Mouse (Mus musculus) limb, embryonic 12.5 days (tissue): ENCODE results near the gene Arfip1. TPM values are rescaled to one million over a fixed set of nuclear protein-coding genes. Genes with fewer than 3 reads are reported as not detected.

Experiments used
- ATAC-seq: fragments of 200-750 bp; cut with Nextera tagmentation; 2 replicates; pipeline ENCODE4 v1.8.0; 2017; ENCODE audit warnings: low read depth, moderate TSS enrichment; ENCODE audit not compliant: insufficient number of reproducible peaks, insufficient read depth, low FRiP score, low TSS enrichment
- H3K27ac ChIP-seq: fragments of 300-500 bp; sonication (generic); 2 replicates; pipeline ENCODE4 v1.5.1; 2016; ENCODE audit warnings: mild to moderate bottlenecking, moderate library complexity
- H3K27me3 ChIP-seq: fragments of 300-500 bp; sonication (generic); 2 replicates; pipeline ENCODE4 v1.6.1; 2016; ENCODE audit warnings: mild to moderate bottlenecking, moderate library complexity
- H3K36me3 ChIP-seq: fragments of 300-500 bp; sonication (generic); 2 replicates; pipeline ENCODE4 v1.6.1; 2016; ENCODE audit warnings: mild to moderate bottlenecking, moderate library complexity
- H3K4me1 ChIP-seq: fragments of 300-500 bp; sonication (generic); replicated peaks from 2 replicates; pipeline ENCODE4 v1.6.1; 2016
- H3K4me2 ChIP-seq: fragments of 300-500 bp; sonication (generic); 2 replicates; pipeline ENCODE4 v1.6.1; 2016; ENCODE audit warnings: mild to moderate bottlenecking, moderate library complexity
- H3K4me3 ChIP-seq: fragments of 300-500 bp; sonication (generic); replicated peaks from 2 replicates; pipeline ENCODE4 v1.5.1; 2016; ENCODE audit warnings: mild to moderate bottlenecking
- H3K9ac ChIP-seq: fragments of 300-500 bp; sonication (generic); replicated peaks from 2 replicates; pipeline ENCODE4 v1.6.1; 2016; ENCODE audit warnings: mild to moderate bottlenecking, moderate library complexity
- H3K9me3 ChIP-seq: fragments of 300-500 bp; sonication (generic); 2 replicates; pipeline ENCODE4 v1.6.1; 2016; ENCODE audit warnings: mild to moderate bottlenecking, moderate library complexity
- WGBS: fragments of 180-500 bp; shearing (Covaris S2); methylation state at CpG from one replicate; pipeline ENCODE4 v1.1.7; 2016; 5-methylcytosine and 5-hydroxymethylcytosine counted together
- polyA plus RNA-seq: library from polyadenylated mRNA; unstranded; fragments of >200 nt; fragmentation: Nextera tagmentation; extraction: Ambion mirVana; gene quantifications from 2 replicates; pipeline ENCODE4 v1.2.1, GENCODE M21; 2016

Arfip1 gene
- polyA plus RNA-seq, 1 experiment from 2014 or later, result 35.5 TPM

DNA sequence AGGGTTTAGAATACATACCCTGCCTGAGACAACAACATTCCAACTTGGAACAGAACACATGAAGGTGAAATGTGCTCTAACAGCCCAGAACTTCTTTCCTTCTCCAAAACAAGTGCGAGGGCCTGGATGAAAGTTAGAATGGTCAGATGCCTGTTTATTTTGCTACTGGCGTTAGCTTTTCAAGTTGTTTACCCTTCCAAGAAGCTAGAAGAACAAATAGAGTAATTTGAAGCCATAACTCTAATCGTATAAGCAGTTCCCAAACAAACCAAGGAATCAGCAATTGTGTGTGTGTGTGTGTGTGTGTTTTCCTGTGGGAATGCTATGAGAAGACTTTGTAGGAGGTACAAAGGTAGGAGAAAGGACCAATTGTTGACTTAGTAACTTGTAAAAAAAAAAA is 97.5 kb downstream of the Arfip1 start:
- Histone ChIP-seq H3K4me1 (peaks cover 19% of the 10 kb centered on the region; the same call in 1 of the 2 replicates), H3K4me2 (no peak overlapping the region), H3K9ac (no peak overlapping the region), H3K27me3 (peaks cover 35% of the 10 kb centered on the region), H3K36me3 (no peaks in the 10 kb centered on the region), H3K9me3 (no peaks in the 10 kb centered on the region), H3K4me3 (no peak overlapping the region), H3K27ac (peak overlapping the region; percentile 50; the same call in 1 of the 2 replicates)
- WGBS, result 41% methylated on average over 3 of the region's 3 CpGs
- no peak for ATAC-seq

DNA sequence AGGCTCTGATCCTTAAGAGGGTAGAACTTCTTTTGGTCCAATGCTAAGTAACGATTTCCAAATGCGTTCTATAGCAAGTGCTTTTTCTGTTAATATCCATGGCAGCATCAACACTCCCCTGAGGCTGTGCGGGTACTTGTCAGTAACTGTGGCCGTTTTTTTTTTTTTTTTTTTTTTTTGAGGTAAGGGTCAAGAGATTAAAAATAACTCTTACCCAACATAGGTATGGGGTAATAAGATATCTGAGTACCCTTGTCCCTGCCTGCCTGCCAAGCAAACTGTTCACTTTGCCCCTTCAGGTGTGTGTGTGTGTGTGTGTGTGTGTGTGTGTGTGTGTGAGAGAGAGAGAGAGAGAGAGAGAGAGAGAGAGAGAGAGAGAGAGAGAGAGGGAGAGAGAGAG is 98.1 kb downstream of the Arfip1 start:
- no peaks in the 10 kb centered on the region for H3K9me3 ChIP-seq
- 71% methylated on average over 4 of the region's 4 CpGs for WGBS
- H3K36me3 ChIP-seq, result no peaks in the 10 kb centered on the region
- no peak overlapping the region for H3K4me3 ChIP-seq
- no peak overlapping the region for H3K27ac ChIP-seq
- H3K4me2 ChIP-seq, result no peak overlapping the region
- peaks cover 25% of the 10 kb centered on the region for H3K4me1 ChIP-seq
- H3K9ac ChIP-seq, result no peak overlapping the region
- no peak for ATAC-seq
- peaks cover 41% of the 10 kb centered on the region for H3K27me3 ChIP-seq

DNA sequence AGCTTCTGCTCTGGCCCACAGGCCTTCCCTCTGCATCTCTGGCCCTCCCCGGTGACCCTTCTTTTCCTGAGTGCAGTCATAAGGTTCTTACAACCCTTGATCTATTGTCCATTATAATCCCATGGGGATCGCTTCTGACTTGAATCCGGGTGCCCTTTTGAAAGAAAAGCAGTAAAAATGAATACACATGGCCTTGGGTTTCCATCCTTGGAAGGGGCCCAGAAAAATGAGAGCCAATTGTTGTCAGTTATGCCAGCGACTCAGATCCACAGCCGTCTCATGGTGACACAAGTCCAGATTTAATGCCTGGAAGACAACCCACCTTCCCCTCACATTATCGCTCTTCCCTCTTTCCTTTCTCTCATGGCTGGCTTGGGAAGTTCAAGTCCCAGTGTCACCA is 100.3 kb downstream of the Arfip1 start:
- Histone ChIP-seq H3K27me3 (peaks cover 63% of the 10 kb centered on the region), H3K4me1 (peaks cover 27% of the 10 kb centered on the region)

DNA sequence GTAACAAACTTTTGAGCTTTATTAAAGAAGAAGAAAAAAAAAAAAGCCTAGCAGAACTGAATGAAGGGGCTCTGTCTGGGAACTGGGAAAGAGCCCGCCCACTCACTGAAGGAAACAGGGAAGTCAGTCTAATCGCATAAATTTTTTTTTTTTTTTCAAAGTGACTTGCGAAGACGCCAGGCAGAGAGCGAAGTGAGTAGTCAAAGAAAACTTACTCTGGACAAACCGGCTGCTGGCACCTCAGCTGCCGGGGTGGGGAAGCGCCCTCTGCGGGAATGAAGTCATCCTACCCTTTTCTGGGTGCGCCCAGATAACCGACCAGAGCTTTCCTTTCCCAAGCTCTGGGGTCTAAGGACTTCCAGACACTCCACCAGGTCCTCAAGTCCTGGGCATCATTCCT is 101.3 kb downstream of the Arfip1 start:
- Histone ChIP-seq H3K9ac (no peak overlapping the region), H3K27me3 (peaks cover 68% of the 10 kb centered on the region), H3K36me3 (no peaks in the 10 kb centered on the region), H3K4me1 (peaks cover 26% of the 10 kb centered on the region), H3K4me2 (peak overlapping the region; percentile 98), H3K9me3 (no peaks in the 10 kb centered on the region), H3K4me3 (peak overlapping the region; percentile 65), H3K27ac (no peak overlapping the region)
- ATAC-seq, result no peak
- WGBS, result 3% methylated on average over 11 of the region's 11 CpGs

More for the DNA sequence above, 100.3 kb downstream of the Arfip1 start:
- Histone ChIP-seq H3K36me3 (no peaks in the 10 kb centered on the region), H3K4me2 (no peak overlapping the region), H3K9me3 (no peaks in the 10 kb centered on the region), H3K9ac (no peak overlapping the region), H3K4me3 (no peak overlapping the region), H3K27ac (no peak overlapping the region)
- ATAC-seq, result no peak
- 70% methylated on average over 6 of the region's 6 CpGs for WGBS

DNA sequence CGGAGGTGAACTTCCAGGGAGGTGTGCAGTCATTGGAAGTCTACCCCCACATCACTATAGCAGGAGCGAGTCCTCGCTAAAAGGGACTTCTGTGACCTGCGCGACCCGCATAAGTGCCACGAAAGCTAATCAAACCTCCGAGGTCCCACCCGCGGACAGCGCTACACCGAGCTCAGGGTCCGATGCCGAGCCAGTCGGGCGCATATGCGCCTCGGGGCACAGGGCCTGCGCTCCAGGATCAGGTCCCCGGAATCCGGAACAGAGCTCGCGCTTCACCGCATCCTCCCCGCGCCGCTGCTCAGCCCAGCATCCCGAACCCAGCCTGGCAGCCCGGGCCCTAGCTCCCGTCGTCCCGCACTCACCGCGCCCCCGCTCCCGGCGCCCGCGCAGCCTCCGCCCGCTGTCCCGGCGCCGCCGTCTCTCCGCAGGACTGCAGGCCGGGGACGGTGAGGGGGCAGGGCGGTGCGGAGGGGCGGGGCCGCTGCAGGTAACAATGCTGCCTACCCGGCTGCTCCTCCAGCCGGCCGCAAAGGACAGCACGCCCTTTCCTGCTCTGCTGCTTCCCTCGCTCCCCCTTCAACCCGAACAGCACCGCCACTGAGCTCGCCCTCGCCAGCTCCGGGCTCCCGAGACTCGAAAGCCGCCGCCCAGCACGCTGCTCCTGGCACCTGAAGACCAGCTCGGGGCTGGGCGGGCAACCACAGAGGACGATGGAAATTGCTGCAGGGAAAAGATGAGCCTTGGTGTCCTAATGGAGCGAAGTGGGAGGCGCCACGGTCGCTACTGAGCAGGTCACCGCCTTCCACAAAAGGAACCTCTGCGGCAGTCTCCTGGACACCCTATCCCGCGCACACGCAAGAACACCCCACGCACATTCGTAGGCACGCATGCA is 102.2 kb downstream of the Arfip1 start, which contains the start of gene Fhdc1:
Gene Fhdc1, minus strand, starts transcription at position 424 of the 892 bp plus-strand sequence.
- peak; percentile 69 for ATAC-seq
- Histone ChIP-seq H3K27me3 (peaks cover 74% of the 10 kb centered on the region), H3K36me3 (no peaks in the 10 kb centered on the region), H3K9ac (peak within 1 kb of the TSS; percentile 66), H3K4me2 (peak within 1 kb of the TSS; percentile 98), H3K27ac (peak within 1 kb of the TSS; percentile 29; the same call in 1 of the 2 replicates), H3K4me3 (peak within 1 kb of the TSS; percentile 65), H3K9me3 (no peaks in the 10 kb centered on the region), H3K4me1 (peaks cover 21% of the 10 kb centered on the region)
- WGBS, result under 1% methylated on average over 82 of the region's 82 CpGs

DNA sequence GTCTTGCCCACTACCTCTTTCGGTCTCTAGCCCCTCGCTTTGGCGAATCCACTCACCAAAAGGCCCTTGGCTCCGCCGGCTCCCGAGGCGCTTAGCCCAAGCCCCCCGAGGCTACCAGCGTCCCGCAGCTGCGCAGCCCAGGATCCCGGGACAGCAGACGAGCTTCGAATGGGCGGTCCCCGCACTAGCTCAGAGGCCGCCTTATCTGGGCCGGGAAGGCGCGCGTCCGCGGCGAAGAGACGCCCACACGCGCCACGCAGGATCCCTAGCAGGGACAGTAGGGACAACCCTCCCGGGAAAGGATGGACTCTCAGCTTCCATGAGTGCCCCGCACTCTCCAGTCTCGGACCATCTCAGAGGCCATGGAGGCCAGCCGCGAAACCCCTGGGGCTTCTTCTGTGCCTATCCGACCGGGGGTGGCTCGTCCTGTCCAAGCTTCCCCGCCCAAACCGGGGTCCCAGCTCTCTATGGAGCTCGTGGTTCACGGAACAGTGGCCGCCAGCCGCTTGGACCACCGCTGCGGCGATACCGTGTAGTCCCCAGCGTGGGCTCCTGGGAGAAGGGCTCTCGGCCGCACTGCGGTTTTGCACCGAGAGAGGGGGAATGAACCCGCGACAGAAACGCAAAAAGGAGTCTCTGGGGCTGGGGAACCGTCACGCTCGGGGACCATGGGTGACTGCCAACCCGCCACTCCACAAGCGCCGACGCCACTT is 103.0 kb downstream of the Arfip1 start:
- WGBS, result under 1% methylated on average over 61 of the region's 61 CpGs
- Histone ChIP-seq H3K4me1 (peaks cover 23% of the 10 kb centered on the region), H3K27ac (no peak overlapping the region), H3K9me3 (no peaks in the 10 kb centered on the region), H3K27me3 (peaks cover 78% of the 10 kb centered on the region), H3K36me3 (no peaks in the 10 kb centered on the region), H3K4me3 (peak overlapping the region; percentile 65), H3K4me2 (peak overlapping the region; percentile 98), H3K9ac (peak overlapping the region; percentile 66)
- ATAC-seq, result no peak; the same call in 1 of the 2 replicates

DNA sequence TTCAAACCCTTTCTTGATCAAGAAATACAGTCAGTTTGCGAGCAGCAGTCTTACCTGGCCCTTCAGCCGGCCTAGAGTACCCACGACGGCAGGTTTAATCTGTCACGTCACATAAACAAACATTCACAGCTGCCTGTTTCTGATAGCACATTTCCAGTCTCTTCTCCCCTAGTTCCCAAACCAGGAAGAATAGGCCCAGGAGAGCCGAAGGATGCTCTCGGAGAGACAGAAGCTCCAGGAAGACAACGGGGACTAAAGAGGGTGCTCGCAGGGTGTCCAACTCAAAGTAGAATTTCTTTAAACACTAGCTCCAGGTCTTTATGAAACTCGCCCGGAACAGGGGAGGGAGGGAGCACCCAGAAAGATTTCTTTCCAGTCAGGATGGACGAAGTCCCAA is 103.5 kb downstream of the Arfip1 start:
- no peak for ATAC-seq
- Histone ChIP-seq H3K4me3 (peak overlapping the region; percentile 65), H3K9ac (peak overlapping the region; percentile 66), H3K27ac (no peak overlapping the region), H3K36me3 (no peaks in the 10 kb centered on the region), H3K4me2 (peak overlapping the region; percentile 98), H3K4me1 (peaks cover 27% of the 10 kb centered on the region), H3K9me3 (no peaks in the 10 kb centered on the region), H3K27me3 (peaks cover 78% of the 10 kb centered on the region)
- 1% methylated on average over 12 of the region's 12 CpGs for WGBS

DNA sequence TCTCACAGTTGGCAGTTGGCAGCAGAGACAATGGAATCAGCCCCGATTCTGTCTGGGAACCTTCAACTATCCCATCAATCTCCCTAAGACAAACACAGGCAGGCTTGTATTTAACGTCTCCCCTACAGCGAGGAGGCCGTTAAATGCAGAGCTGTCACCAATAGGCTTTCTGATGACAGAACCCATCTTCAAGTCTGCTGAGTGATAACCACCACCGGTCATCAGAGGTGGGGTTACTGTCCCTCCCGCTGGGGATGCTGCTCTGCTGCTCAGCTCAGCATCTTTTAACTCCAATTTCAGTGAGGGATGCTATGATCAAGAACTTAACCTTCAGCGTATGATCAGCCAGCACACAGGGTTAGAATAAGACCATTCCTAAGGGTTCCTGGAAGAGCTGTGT is 104.2 kb downstream of the Arfip1 start:
- Histone ChIP-seq H3K27me3 (peaks cover 73% of the 10 kb centered on the region), H3K27ac (no peak overlapping the region), H3K4me2 (peak overlapping the region; percentile 98; the same call in 1 of the 2 replicates), H3K9ac (no peak overlapping the region), H3K4me1 (peaks cover 34% of the 10 kb centered on the region), H3K36me3 (no peaks in the 10 kb centered on the region), H3K9me3 (no peaks in the 10 kb centered on the region), H3K4me3 (peak overlapping the region; percentile 65; the same call in 1 of the 2 replicates)
- no peak for ATAC-seq
- 2% methylated on average over 7 of the region's 7 CpGs for WGBS

DNA sequence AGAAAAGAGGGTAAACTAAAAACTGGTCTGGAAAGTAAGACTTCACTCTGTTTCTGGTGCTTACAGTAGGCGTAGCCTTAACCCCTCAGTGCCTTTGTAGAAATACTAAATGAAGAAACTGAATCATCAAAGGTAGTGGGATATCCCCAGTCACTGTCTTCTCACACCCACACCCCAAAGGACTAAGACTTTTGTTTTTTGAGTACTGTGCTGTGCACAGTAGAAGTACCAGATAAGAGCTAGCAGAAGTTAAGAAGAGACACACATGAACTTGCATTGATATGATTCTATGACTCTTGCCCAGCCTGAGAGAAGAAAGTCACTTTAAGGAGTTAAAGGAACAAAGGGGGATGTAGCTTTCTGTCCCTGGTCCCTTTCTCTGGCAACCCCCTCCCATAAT is 104.9 kb downstream of the Arfip1 start:
- Histone ChIP-seq H3K9ac (no peak overlapping the region), H3K27me3 (peaks cover 66% of the 10 kb centered on the region), H3K4me2 (no peak overlapping the region), H3K36me3 (no peaks in the 10 kb centered on the region), H3K4me3 (no peak overlapping the region), H3K4me1 (peaks cover 41% of the 10 kb centered on the region), H3K27ac (no peak overlapping the region), H3K9me3 (no peaks in the 10 kb centered on the region)
- ATAC-seq, result no peak
- WGBS, result 84% methylated on average over 1 of the region's 1 CpGs

DNA sequence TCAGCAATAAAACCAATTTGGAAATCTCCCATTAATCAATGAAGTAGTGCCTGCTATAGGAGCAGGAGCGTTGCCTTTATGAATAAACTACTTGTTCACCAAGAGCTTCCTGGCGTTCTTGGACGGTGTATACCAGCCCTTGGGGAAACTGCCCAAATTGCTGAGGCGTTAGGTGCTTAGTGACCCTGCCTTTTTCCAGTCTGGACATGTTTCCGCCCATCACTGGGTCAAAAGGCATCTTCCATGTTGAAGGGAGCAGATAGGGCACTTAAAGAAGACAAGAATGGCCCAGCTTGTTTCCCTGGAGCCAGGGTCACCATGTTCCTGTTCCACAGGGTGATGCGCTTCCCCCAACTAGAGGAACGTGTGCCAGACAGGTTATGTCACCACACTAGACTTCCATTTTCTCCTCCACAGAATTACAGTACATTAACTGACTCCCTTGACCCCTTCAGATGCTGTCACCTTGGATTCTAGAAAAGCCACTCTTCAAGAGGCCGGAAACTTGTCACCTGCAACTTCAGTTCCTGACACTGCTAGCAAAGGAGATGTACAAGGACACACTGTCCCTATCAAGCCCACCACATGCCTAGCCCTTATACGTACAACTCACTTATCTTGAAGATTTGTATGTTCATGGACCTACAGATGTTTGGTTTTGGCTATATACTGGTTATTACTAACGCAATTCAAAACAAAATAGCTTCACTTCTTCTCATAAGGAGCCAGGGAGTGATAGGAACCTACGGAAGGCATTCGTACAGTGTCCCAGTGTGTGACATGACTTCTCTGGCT is 107.2 kb downstream of the Arfip1 start:
- Histone ChIP-seq H3K9me3 (no peaks in the 10 kb centered on the region), H3K4me1 (peaks cover 38% of the 10 kb centered on the region), H3K27ac (no peak overlapping the region), H3K36me3 (no peaks in the 10 kb centered on the region), H3K4me2 (no peak overlapping the region), H3K9ac (no peak overlapping the region), H3K27me3 (peaks cover 46% of the 10 kb centered on the region), H3K4me3 (no peak overlapping the region)
- 85% methylated on average over 12 of the region's 12 CpGs for WGBS
- no peak for ATAC-seq
